In genomic region chr4:104367741-104368411, GRCm38 (mm10) we compare ENCODE assay signal across 8 mouse cellular contexts.
DNase-seq lines count a peak whose midpoint lies in the region; ATAC-seq and TF ChIP-seq lines count a peak whose summit lies in the region.

No protein-coding gene starts in this region.

- H3K4me1 ChIP-seq in cerebellum, adult 2 months (ENCODE audit: control insufficient read depth, insufficient read depth, low read length) = peaks cover 11% of the 10 kb centered on the region; the same call in 1 of the 2 replicates
- peaks cover 27% of the 10 kb centered on the region for H3K4me1 ChIP-seq in forebrain, embryonic 16.5 days (replicated peaks; ENCODE audit: control insufficient read depth, insufficient read depth, low read length)
- H3K4me1 ChIP-seq in intestine, embryonic 16.5 days (ENCODE audit: control insufficient read depth, insufficient read depth, low read length) = 0 out of 2 replicates have a peak, but pooled peaks cover 2% of the 10 kb centered on the region
- no peaks in the 10 kb centered on the region for H3K4me1 ChIP-seq in liver, embryonic 15.5 days (replicated peaks)
- peaks cover 5% of the 10 kb centered on the region for H3K4me1 ChIP-seq in small intestine, adult 2 months (ENCODE audit: control insufficient read depth, insufficient read depth, insufficient read length, low read length)

- WGBS in cerebellum, adult 2 months = 1% methylated on average over 48 of the region's 48 CpGs
- under 1% methylated on average over 48 of the region's 48 CpGs for WGBS in forebrain, embryonic 16.5 days
- under 1% methylated on average over 40 of the region's 48 CpGs for WGBS in intestine, embryonic 16.5 days
- WGBS in liver, embryonic 15.5 days (ENCODE audit: insufficient replicate concordance) = 1% methylated on average over 46 of the region's 48 CpGs
- WGBS in small intestine, adult 2 months = under 1% methylated on average over 48 of the region's 48 CpGs

- no peaks in the 10 kb centered on the region for H3K9me3 ChIP-seq in forebrain, embryonic 16.5 days (ENCODE audit: control insufficient read depth, low read length)
- no peaks in the 10 kb centered on the region for H3K9me3 ChIP-seq in intestine, embryonic 16.5 days (ENCODE audit: control insufficient read depth, low read length)
- H3K9me3 ChIP-seq in liver, embryonic 15.5 days (replicated peaks) = no peaks in the 10 kb centered on the region

- peak overlapping the region; percentile 57 for H3K4me2 ChIP-seq in forebrain, embryonic 16.5 days (ENCODE audit: low read length)
- peak overlapping the region; percentile 92 for H3K4me2 ChIP-seq in intestine, embryonic 16.5 days (ENCODE audit: low read depth, low read length)
- peak overlapping the region; percentile 64 for H3K4me2 ChIP-seq in liver, embryonic 15.5 days

- H3K27me3 ChIP-seq in cerebellum, adult 2 months (ENCODE audit: control insufficient read depth, insufficient read depth, low read length) = no peaks in the 10 kb centered on the region
- no peaks in the 10 kb centered on the region for H3K27me3 ChIP-seq in forebrain, embryonic 16.5 days (replicated peaks; ENCODE audit: control insufficient read depth, insufficient read depth, low read length)
- H3K27me3 ChIP-seq in intestine, embryonic 16.5 days (replicated peaks; ENCODE audit: control insufficient read depth, insufficient read depth, low read length) = peaks cover 5% of the 10 kb centered on the region; the same call in 1 of the 2 replicates
- peaks cover 62% of the 10 kb centered on the region for H3K27me3 ChIP-seq in liver, embryonic 15.5 days
- H3K27me3 ChIP-seq in small intestine, adult 2 months (ENCODE audit: control insufficient read depth, insufficient read depth, low read length) = peaks cover 3% of the 10 kb centered on the region; the same call in 1 of the 2 replicates

- TF ChIP-seq CTCF in cerebellum, adult 2 months (IDR thresholded peaks at IDR 0.05; ENCODE audit: borderline replicate concordance, insufficient read depth, low read depth, low read length) = no peak
- TF ChIP-seq CTCF in small intestine, adult 2 months (IDR thresholded peaks at IDR 0.05; ENCODE audit: extremely low read depth, insufficient read length, insufficient replicate concordance, low read depth, low read length) = no peak

- H3K36me3 ChIP-seq in forebrain, embryonic 16.5 days (ENCODE audit: control insufficient read depth, insufficient read depth) = no peaks in the 10 kb centered on the region
- no peaks in the 10 kb centered on the region for H3K36me3 ChIP-seq in intestine, embryonic 16.5 days (ENCODE audit: control insufficient read depth, insufficient read depth, low read length)
- H3K36me3 ChIP-seq in liver, embryonic 15.5 days (replicated peaks) = no peaks in the 10 kb centered on the region
- no peaks in the 10 kb centered on the region for H3K36me3 ChIP-seq in small intestine, adult 2 months (ENCODE audit: control insufficient read depth, insufficient read depth, low read length)

- peak overlapping the region; percentile 16 for H3K27ac ChIP-seq in cerebellum, adult 2 months (ENCODE audit: insufficient read depth, low read length)
- H3K27ac ChIP-seq in forebrain, embryonic 16.5 days (ENCODE audit: low read length) = peak overlapping the region; percentile 96
- peak overlapping the region; percentile 59 for H3K27ac ChIP-seq in intestine, embryonic 16.5 days (ENCODE audit: low read length)
- no peak overlapping the region for H3K27ac ChIP-seq in liver, embryonic 15.5 days (replicated peaks)
- H3K27ac ChIP-seq in small intestine, adult 2 months (ENCODE audit: insufficient read depth, low read depth, low read length) = no peak overlapping the region

- H3K4me3 ChIP-seq in cerebellum, adult 2 months (replicated peaks; ENCODE audit: insufficient read depth, low read depth, low read length) = peak overlapping the region; percentile 86
- peak overlapping the region; percentile 84 for H3K4me3 ChIP-seq in forebrain, embryonic 16.5 days (replicated peaks; ENCODE audit: low read length)
- peak overlapping the region; percentile 73 for H3K4me3 ChIP-seq in intestine, embryonic 16.5 days (ENCODE audit: low read length)
- peak overlapping the region; percentile 52 for H3K4me3 ChIP-seq in liver, embryonic 15.5 days (replicated peaks)
- peak overlapping the region; percentile 68 for H3K4me3 ChIP-seq in small intestine, adult 2 months (ENCODE audit: low read depth, low read length)

- DNase-seq in layer of hippocampus, adult 11-12 months (ENCODE audit: low spot score) = peak; percentile 29
- DNase-seq in layer of hippocampus, adult 9-10 months (ENCODE audit: low spot score) = no peak
- DNase-seq in cerebellum, adult 2 months = peak; percentile 64 to 85

- peak overlapping the region; percentile 91 for H3K9ac ChIP-seq in forebrain, embryonic 16.5 days (replicated peaks; ENCODE audit: low read depth, low read length)
- H3K9ac ChIP-seq in intestine, embryonic 16.5 days (ENCODE audit: low read depth, low read length) = peak overlapping the region; percentile 79
- H3K9ac ChIP-seq in liver, embryonic 15.5 days = no peak overlapping the region

- TF ChIP-seq POLR2A in cerebellum, adult 2 months (IDR thresholded peaks at IDR 0.05; ENCODE audit: borderline replicate concordance, insufficient read depth, low read length) = no peak
- TF ChIP-seq POLR2A in small intestine, adult 2 months (IDR thresholded peaks at IDR 0.05; ENCODE audit: low read depth, low read length) = no peak

- peak; percentile 43 for ATAC-seq in forebrain, embryonic 16.5 days
- peak; percentile 81 for ATAC-seq in intestine, embryonic 16.5 days
- 0 out of 2 replicates have a peak, but pooled peaks have one; percentile 49 for ATAC-seq in liver, embryonic 15.5 days (ENCODE audit: insufficient read depth)
- ATAC-seq in erythroid progenitor cell, adult 5-6 weeks (replicated peaks; ENCODE audit: low FRiP score, poor library complexity, severe bottlenecking) = no peak

Comparison
In these comparisons a context has a peak if more than half of its experiments do, and no peak if none do; other contexts are left out.
1. H3K27ac ChIP-seq: peak in cerebellum, adult 2 months (single experiment), forebrain, embryonic 16.5 days (single experiment) and intestine, embryonic 16.5 days (single experiment); none in liver, embryonic 15.5 days (single experiment) and small intestine, adult 2 months (single experiment).
2. Peak in every context shown above with its lines, with median percentiles within 50 percentile points of each other: H3K4me3 ChIP-seq and H3K4me2 ChIP-seq.